12 mouse cellular contexts compared by ENCODE assay signal in the genomic region with DNA sequence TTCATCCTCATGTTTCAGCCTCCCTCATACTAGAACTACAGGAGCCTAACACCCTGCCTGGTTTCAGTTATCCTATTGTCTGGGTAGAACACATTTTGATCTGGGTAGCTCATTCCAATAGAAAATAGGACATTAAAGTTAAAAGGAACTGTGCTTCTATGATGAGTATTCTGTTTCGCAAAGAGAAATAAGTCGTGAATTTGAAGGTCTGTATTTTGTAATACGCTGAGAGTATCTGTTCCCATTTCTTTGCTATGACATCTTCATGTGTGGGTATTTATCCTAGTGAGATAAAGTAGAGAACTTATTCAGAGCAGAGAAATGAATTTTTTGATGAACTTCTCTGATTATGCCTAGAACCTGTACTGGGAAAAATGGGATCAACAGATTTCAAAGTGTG. TPM values are rescaled to one million over a fixed set of nuclear protein-coding genes. Genes with fewer than 3 reads are reported as not detected.
"Had no signal": no experiment of that assay in that cellular context is flagged by ENCODE, and none has a peak within 500 bp of the region (broad histone marks: within the 10 kb centered on the region; RNA-seq: fewer than 3 reads in every experiment).

No protein-coding gene starts in this region.

- DNase-seq: retina, postnatal 1 day; right cerebral cortex, adult 18-20 months; right cerebral cortex, postnatal 14 days; right cerebral cortex, postnatal 25 days; right cerebral cortex, postnatal 4 days; spleen, adult 18-20 months; thymus, adult 2 months; thymus, postnatal 14 days; thymus, postnatal 25 days; thymus, postnatal 36 days; thymus, postnatal 4 days had no signal

RNA-seq across cellular contexts. Expression of gene Tnfsf15, which starts 47.4 kb away (rescaled TPM):
- total RNA-seq: neutrophil, adult 5-6 weeks had no signal
